Mouse (Mus musculus) urinary bladder, postnatal 14 days (tissue): ENCODE data around the gene Snta1.
"Not testable (repeated sequence)": the region's sequence is repeated elsewhere in the genome, so short reads cannot be mapped to it uniquely, and the experiment has no call there.

Source experiments
- DNase-seq: peaks from one replicate; pipeline ENCODE4 v3.0.0; 2021; ENCODE audit warnings: low spot score

The Snta1 gene

DNA sequence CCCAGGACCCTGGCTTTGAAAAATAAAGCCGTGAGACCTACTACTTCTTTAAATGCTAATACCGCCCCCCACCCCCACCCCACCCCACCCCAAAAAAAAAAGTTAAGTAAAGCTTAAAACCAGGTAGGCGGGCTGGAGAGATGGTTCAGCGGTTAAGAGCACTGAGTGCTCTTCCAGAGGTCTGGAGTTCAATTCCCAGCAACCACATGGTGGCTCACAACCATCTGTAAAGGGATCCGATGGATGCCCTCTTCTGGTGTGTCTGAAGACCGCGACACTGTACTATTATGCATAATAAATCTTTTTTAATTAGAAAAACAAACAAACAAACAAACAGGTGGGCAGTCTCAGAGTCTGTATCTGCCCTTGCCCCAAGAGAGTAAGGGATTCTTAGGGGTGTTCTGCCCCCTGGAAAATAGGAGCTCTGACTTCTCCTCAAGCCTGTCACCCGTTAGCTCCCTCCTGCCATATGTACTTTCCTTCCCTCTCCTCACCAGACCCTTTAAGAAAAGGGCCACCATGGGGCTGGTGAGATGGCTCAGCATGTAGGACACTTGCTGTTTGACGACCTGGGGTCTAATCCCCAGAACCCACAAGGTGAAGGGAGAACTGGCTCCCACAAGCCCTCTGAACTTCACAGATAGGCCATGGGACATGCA lies 34.9 kb downstream of the Snta1 start, which contains the start of gene Cdk5rap1:
TSS of gene Cdk5rap1 (minus strand) at position 169 of the 659 bp plus-strand sequence.
- DNase-seq = no peak

DNA sequence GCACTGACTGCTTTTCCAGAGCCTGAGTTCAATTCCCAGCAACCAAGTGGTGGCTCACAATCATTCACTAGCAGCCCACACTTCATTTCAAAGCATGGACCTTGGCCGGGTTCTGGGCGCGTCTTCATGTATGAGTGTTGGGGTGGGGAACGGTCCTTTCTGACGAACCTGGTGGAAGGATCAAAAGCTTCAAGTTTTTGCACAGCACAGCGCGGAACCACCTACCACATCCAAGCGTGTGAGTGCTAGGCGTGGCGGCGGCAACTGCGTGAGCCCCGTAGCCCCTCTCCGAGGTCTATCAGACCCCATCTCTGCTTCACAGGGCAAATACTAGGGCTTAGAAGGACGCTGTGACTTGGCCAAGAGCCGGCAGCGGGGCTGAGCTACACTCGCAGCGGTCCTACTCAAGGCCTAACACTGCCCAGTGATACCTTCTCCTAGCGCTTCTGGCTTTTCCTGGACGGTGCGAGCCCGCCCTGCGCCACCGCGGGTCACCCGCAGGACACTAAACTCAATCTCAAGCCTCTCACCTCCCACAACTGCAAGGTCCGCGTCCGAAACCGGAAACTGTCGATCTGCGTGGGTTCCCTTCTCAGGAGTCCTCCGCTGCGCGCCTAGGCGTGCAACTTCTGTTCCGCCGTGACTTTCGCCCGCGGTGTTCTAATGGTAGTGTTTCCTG lies 35.6 kb downstream of the Snta1 start:
- DNase-seq = peak; percentile 87

DNA sequence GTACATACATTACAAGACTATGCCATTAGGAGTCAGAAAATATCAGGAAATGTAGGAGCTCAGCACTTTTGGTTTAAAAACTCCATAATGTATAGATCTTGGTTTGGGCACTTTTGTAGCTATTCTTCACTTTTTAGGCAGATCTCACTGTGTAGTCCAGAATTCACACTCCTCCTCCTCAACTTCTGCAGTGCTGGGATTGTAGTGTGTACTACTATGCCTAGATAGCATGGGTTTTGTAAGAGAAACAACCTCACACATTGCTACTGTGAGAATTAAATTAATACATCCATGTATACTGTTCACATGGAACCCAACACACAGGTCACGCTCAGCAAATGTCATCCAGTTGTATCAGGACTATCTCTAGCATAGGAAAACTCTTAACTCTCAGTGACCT lies 40.4 kb downstream of the Snta1 start:
- DNase-seq = no peak

DNA sequence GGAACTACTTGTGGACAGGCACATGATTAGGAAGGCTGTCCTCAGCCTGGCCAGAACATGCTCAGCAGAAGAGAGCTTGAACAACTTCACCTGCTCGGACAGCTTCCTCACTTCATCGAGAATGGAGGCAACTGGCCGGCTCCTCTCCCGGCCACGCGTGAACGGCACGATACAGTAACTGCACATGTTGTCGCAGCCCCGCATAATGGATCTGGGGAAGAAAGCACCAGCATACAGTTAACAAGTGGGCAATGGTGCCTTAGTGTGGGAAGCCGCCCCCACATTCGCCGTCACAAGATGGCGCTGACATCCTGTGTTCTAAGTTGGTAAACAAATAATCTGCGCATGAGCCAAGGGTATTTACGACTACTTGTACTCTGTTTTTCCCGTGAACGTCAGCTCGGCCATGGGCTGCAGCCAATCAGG lies 53.9 kb downstream of the Snta1 start:
- DNase-seq = not testable (repeated sequence)

DNA sequence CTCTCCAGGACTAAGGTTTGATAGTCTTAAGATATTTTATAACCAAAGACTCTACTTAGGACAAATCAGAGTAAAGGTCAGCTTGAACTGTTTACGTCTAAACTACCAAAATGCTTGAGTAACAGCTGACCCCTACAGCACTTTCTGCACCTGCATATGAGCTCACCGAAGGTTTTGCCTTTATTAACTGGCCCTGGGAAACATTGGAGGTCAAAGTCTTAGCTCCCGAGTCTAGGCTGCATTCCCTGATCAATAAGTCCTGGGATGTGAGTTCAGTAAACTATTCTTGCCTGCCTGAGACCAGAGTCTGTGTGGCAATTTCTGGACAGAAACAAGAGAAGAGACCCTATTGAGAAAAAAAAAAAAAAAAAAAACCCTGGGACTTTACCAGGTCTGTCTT lies 59.7 kb downstream of the Snta1 start:
- DNase-seq = no peak

DNA sequence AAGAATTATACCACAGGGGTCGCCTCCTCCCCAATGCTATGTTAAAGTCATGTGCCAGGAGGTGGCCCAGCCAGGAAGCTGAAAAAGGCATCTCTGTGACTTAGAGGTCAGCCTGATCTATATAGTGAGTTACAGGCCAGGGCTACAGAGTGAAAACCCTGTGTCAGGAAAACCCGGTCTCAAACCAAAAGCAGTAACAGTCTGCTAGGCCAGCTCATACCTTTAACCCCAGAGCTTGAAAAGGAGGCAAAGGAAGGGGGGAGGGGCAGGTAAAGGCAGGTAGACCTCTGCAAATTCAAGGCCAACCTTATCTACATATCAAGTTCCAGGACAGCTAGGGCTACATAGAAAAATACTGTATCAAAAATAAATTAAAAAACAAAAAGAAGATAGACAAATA lies 68.5 kb downstream of the Snta1 start:
- no peak for DNase-seq

DNA sequence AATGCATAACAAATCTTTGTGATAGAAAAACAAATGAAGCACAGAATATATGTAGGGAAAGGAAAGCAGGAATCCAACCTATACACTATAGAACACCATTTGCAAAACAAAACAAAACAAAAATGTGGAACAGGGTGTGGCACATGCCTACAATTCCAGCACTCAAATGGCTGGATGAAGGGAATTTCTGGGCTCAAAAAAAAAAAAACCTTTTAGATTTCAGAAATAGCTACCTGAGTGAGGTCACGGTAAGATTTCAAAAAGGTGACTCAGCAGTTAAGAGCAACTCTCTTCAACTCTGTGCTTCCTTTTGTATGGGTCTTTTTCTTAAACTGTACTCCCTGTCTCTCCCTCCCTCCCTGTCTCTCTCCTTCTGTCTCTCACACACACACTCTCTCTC lies 69.7 kb downstream of the Snta1 start:
- DNase-seq = no peak

DNA sequence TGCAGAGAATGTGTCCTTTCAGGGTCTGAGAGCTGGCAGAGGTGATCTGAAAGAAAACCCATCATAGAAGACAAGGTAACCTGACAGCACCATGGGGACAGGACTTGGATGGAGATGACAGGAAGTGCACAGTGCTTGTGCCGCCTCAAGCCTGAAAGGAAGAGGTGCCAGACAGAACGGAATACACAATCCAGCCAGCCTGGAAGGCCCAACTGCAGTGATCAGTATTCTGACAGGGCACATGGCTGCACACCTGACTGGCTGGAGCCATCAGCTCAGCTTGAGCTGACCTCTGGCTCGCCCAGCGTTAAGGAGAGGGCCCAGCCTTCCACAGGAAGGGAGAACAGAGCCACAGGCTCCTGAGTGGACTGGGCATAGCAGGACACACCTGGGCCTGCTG lies 72.3 kb downstream of the Snta1 start:
- no peak for DNase-seq

DNA sequence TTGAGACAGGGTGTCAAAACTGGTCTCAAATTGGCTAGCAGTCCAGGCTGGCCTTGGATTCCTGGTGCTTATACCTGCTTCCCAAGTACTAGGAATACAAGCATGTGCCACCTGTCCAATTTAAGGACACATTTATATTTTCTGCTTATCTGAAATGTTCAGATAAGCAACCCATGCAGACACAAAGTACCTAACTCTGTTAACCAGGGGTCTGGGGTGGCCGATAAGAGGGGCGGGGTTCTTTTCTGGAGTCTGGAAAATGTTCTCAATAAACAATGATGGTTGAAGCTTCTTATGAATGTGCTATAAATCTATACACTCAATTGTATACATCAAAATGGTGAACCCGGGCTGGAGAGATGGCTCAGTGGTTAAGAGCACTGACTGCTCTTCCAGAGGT lies 81.0 kb downstream of the Snta1 start:
- no peak for DNase-seq
